Mouse (Mus musculus) retina, postnatal 7 days (tissue): ENCODE measurements around the gene Trp73.

Source experiments
- DNase-seq: peaks from one replicate; pipeline ENCODE4 v3.0.0-alpha.2; 2012; ENCODE audit warnings: low read depth, low spot score

Gene Trp73

GRCm38 (mm10) chr4:154142211-154143040 lies 2.4 kb upstream of the Trp73 start, which contains the start of gene Wrap73:
Gene Wrap73, plus strand, starts transcription at chr4:154142372.
- peak; percentile 84 for DNase-seq

- no peak for DNase-seq
These were observed 1.2 kb upstream of the Trp73 start for GRCm38 (mm10) chr4:154141009-154141867.

- no peak for DNase-seq
These were observed 403 bp upstream of the Trp73 start for GRCm38 (mm10) chr4:154140213-154141008.

- peak; percentile 36 for DNase-seq
These were observed 282 bp downstream of the Trp73 start for GRCm38 (mm10) chr4:154139671-154140181.

GRCm38 (mm10) chr4:154137139-154137538 lies 2.9 kb downstream of the Trp73 start:
- DNase-seq, result no peak

GRCm38 (mm10) chr4:154134803-154135202 lies 5.2 kb downstream of the Trp73 start:
- no peak for DNase-seq

- no peak for DNase-seq
These were observed 8.1 kb downstream of the Trp73 start for GRCm38 (mm10) chr4:154131894-154132293.

GRCm38 (mm10) chr4:154129950-154130349 lies 10.1 kb downstream of the Trp73 start:
- DNase-seq, result no peak

GRCm38 (mm10) chr4:154127273-154127672 lies 12.7 kb downstream of the Trp73 start:
- DNase-seq, result no peak

- DNase-seq, result no peak
These were observed 14.8 kb downstream of the Trp73 start for GRCm38 (mm10) chr4:154125202-154125601.

- DNase-seq, result no peak
These were observed 16.5 kb downstream of the Trp73 start for GRCm38 (mm10) chr4:154123553-154123952.

- no peak for DNase-seq
These were observed 17.6 kb downstream of the Trp73 start for GRCm38 (mm10) chr4:154122374-154122773.

GRCm38 (mm10) chr4:154121800-154122199 lies 18.2 kb downstream of the Trp73 start:
- DNase-seq, result no peak

- DNase-seq, result no peak
These were observed 20.8 kb downstream of the Trp73 start for GRCm38 (mm10) chr4:154119208-154119607.

- DNase-seq, result no peak
These were observed 21.2 kb downstream of the Trp73 start for GRCm38 (mm10) chr4:154118782-154119181.

GRCm38 (mm10) chr4:154116421-154116820 lies 23.6 kb downstream of the Trp73 start:
- no peak for DNase-seq

- no peak for DNase-seq
These were observed 30.2 kb downstream of the Trp73 start for GRCm38 (mm10) chr4:154109850-154110243.

- DNase-seq, result no peak
These were observed 30.7 kb downstream of the Trp73 start for GRCm38 (mm10) chr4:154109216-154109849.

- no peak for DNase-seq
These were observed 33.4 kb downstream of the Trp73 start for GRCm38 (mm10) chr4:154106497-154107061.

- DNase-seq, result peak; percentile 50
These were observed 34.5 kb downstream of the Trp73 start for GRCm38 (mm10) chr4:154105381-154106001.
